Mouse (Mus musculus): ENCODE data around the gene Hypk.
"Not testable (repeated sequence)": the region's sequence is repeated elsewhere in the genome, so short reads cannot be mapped to it uniquely, and the experiment has no call there.

Gene Hypk

GRCm38 (mm10) chr2:121448739-121449535 is 4.2 kb upstream of the Hypk start, which contains the start of gene Serf2:
Gene Serf2 (plus strand): TSS chr2:121449195.
- peak; percentile 100 for DNase-seq

GRCm38 (mm10) chr2:121449545-121450011 is 3.5 kb upstream of the Hypk start:
- DNase-seq: no peak

- no peak for DNase-seq
Observed at GRCm38 (mm10) chr2:121450093-121450492, 3.0 kb upstream of the Hypk start.

GRCm38 (mm10) chr2:121452361-121452760 is 729 bp upstream of the Hypk start:
- DNase-seq: no peak

- no peak for DNase-seq
Observed at GRCm38 (mm10) chr2:121453917-121454316, 827 bp downstream of the Hypk start.

- DNase-seq: no peak
Observed at GRCm38 (mm10) chr2:121455534-121455933, 2.4 kb downstream of the Hypk start.

- DNase-seq: peak; percentile 81
Observed at GRCm38 (mm10) chr2:121456692-121457642, 3.9 kb downstream of the Hypk start, which contains the start of gene Serinc4. Gene Serinc4 (minus strand): TSS chr2:121456781.

- DNase-seq: no peak
Observed at GRCm38 (mm10) chr2:121460071-121460470, 7.0 kb downstream of the Hypk start.

GRCm38 (mm10) chr2:121468982-121469381 is 15.9 kb downstream of the Hypk start:
- not testable (repeated sequence) for DNase-seq

GRCm38 (mm10) chr2:121472783-121473182 is 19.7 kb downstream of the Hypk start:
- not testable (repeated sequence) for DNase-seq

- peak; percentile 88 for DNase-seq
Observed at GRCm38 (mm10) chr2:121473301-121474179, 20.4 kb downstream of the Hypk start, which contains the start of gene Mfap1b. Gene Mfap1b (minus strand): TSS chr2:121474067.

GRCm38 (mm10) chr2:121474180-121474535 is 21.1 kb downstream of the Hypk start:
- no peak for DNase-seq

GRCm38 (mm10) chr2:121475306-121475705 is 22.2 kb downstream of the Hypk start:
- not testable (repeated sequence) for DNase-seq

GRCm38 (mm10) chr2:121477491-121478266 is 24.6 kb downstream of the Hypk start:
- DNase-seq: no peak

- DNase-seq: no peak
Observed at GRCm38 (mm10) chr2:121480498-121480897, 27.4 kb downstream of the Hypk start.

- DNase-seq: not testable (repeated sequence)
Observed at GRCm38 (mm10) chr2:121480916-121481315, 27.8 kb downstream of the Hypk start.

GRCm38 (mm10) chr2:121483576-121483975 is 30.5 kb downstream of the Hypk start:
- DNase-seq: no peak

- not testable (repeated sequence) for DNase-seq
Observed at GRCm38 (mm10) chr2:121484403-121484802, 31.3 kb downstream of the Hypk start.

- not testable (repeated sequence) for DNase-seq
Observed at GRCm38 (mm10) chr2:121501550-121501949, 48.5 kb downstream of the Hypk start.

GRCm38 (mm10) chr2:121505942-121506882 is 53.1 kb downstream of the Hypk start, which contains the start of the genes Mfap1a and Wdr76:
Gene Mfap1a (minus strand): TSS chr2:121506665.
Gene Wdr76 (plus strand): TSS chr2:121506723.
- DNase-seq: peak; percentile 88
